Mouse (Mus musculus) bone marrow macrophage, adult 2 months (primary cell): ENCODE results near the gene Olfr1375.

Source experiments
- CTCF ChIP-seq: IDR thresholded peaks from 2 replicates; pipeline ENCODE4 v1.5.1; 2012; ENCODE audit warnings: low read depth, mild to moderate bottlenecking, low read length, moderate library complexity
- POLR2A ChIP-seq: IDR thresholded peaks from 2 replicates; pipeline ENCODE4 v1.6.1; 2012; ENCODE audit warnings: mild to moderate bottlenecking, low read depth, low read length, borderline replicate concordance

GRCm38 (mm10) chr11:51059151-51059571 is 11.3 kb downstream of the Olfr1375 start, which contains the start of gene Zfp354a:
- TF ChIP-seq CTCF (no peak), POLR2A (no peak)
